Comparison of ENCODE assay signal across 8 mouse cellular contexts in genomic region chr15:36967381-36968211, GRCm38 (mm10). TPM values are rescaled to one million over a fixed set of nuclear protein-coding genes. Genes with fewer than 3 reads are reported as not detected.
DNase-seq lines count a peak whose midpoint lies in the region; ATAC-seq and TF ChIP-seq lines count a peak whose summit lies in the region.

No protein-coding gene starts in this region.

- no peaks in the 10 kb centered on the region for H3K79me2 ChIP-seq in myocyte (ENCODE audit: control insufficient read depth, insufficient read depth)

- H3K4me2 ChIP-seq in kidney, embryonic 15.5 days: peak overlapping the region; percentile 47
- H3K4me2 ChIP-seq in forebrain, postnatal 0 days (ENCODE audit: low read depth): peak overlapping the region; percentile 64
- H3K4me2 ChIP-seq in myocyte (ENCODE audit: low read depth): peak overlapping the region; percentile 2

- H3K27ac ChIP-seq in kidney, embryonic 15.5 days: no peak overlapping the region
- H3K27ac ChIP-seq in cerebellum, adult 2 months (ENCODE audit: insufficient read depth, low read length): peak overlapping the region; percentile 97
- H3K27ac ChIP-seq in forebrain, postnatal 0 days (ENCODE audit: low read depth, low read length): peak overlapping the region; percentile 97

- H3K4me3 ChIP-seq in kidney, embryonic 15.5 days (replicated peaks): 0 out of 2 replicates have a peak overlapping the region, but pooled peaks have one; percentile 4
- H3K4me3 ChIP-seq in cerebellum, adult 2 months (replicated peaks; ENCODE audit: insufficient read depth, low read depth, low read length): peak overlapping the region; percentile 48
- H3K4me3 ChIP-seq in forebrain, postnatal 0 days (ENCODE audit: low read depth, low read length): peak overlapping the region; percentile 31
- no peak overlapping the region for H3K4me3 ChIP-seq in myocyte

- no peaks in the 10 kb centered on the region for H3K36me3 ChIP-seq in kidney, embryonic 15.5 days
- H3K36me3 ChIP-seq in forebrain, postnatal 0 days (ENCODE audit: insufficient read depth): no peaks in the 10 kb centered on the region
- no peaks in the 10 kb centered on the region for H3K36me3 ChIP-seq in myocyte (ENCODE audit: control insufficient read depth, insufficient read depth)

- no peaks in the 10 kb centered on the region for H3K27me3 ChIP-seq in kidney, embryonic 15.5 days
- H3K27me3 ChIP-seq in cerebellum, adult 2 months (ENCODE audit: control insufficient read depth, insufficient read depth, low read length): no peaks in the 10 kb centered on the region
- no peaks in the 10 kb centered on the region for H3K27me3 ChIP-seq in forebrain, postnatal 0 days (ENCODE audit: insufficient read depth, low read length)
- no peaks in the 10 kb centered on the region for H3K27me3 ChIP-seq in myocyte (ENCODE audit: control insufficient read depth, insufficient read depth, insufficient read length)

- peak; percentile 71 for ATAC-seq in kidney, embryonic 15.5 days (replicated peaks; ENCODE audit: low FRiP score)
- ATAC-seq in forebrain, postnatal 0 days: peak; percentile 94

- H3K9me3 ChIP-seq in kidney, embryonic 15.5 days (replicated peaks): no peaks in the 10 kb centered on the region
- no peaks in the 10 kb centered on the region for H3K9me3 ChIP-seq in forebrain, postnatal 0 days (ENCODE audit: low read length)

- H3ac ChIP-seq in myocyte (ENCODE audit: control insufficient read depth, insufficient read length): no peak overlapping the region

- TF ChIP-seq CTCF in cerebellum, adult 2 months (IDR thresholded peaks at IDR 0.05; ENCODE audit: borderline replicate concordance, insufficient read depth, low read depth, low read length): no peak
- TF ChIP-seq CTCF in forebrain, postnatal 0 days (IDR thresholded peaks at IDR 0.05; ENCODE audit: low read depth): peak; percentile 43

- DNase-seq in kidney, adult 9 months: no peak
- peak; percentile 83 to 89 for DNase-seq in cerebellum, adult 2 months
- peak; percentile 97 for DNase-seq in forebrain, postnatal 0 days
- DNase-seq in layer of hippocampus, postnatal 25 days (ENCODE audit: extremely low spot score in 1 of 2, low spot score in 1 of 2): peak; percentile 69 to 74
- DNase-seq in thymus, postnatal 14 days: peak; percentile 35
- DNase-seq in kidney, postnatal 14 days: no peak

- 37% methylated on average over 24 of the region's 24 CpGs for WGBS in kidney, embryonic 15.5 days
- WGBS in cerebellum, adult 2 months: 3% methylated on average over 24 of the region's 24 CpGs
- 4% methylated on average over 24 of the region's 24 CpGs for WGBS in forebrain, postnatal 0 days

- peaks cover 15% of the 10 kb centered on the region for H3K4me1 ChIP-seq in kidney, embryonic 15.5 days
- H3K4me1 ChIP-seq in cerebellum, adult 2 months (ENCODE audit: control insufficient read depth, insufficient read depth, low read length): peaks cover 28% of the 10 kb centered on the region
- peaks cover 18% of the 10 kb centered on the region for H3K4me1 ChIP-seq in forebrain, postnatal 0 days (ENCODE audit: insufficient read depth)

- no peak overlapping the region for H3K9ac ChIP-seq in kidney, embryonic 15.5 days
- peak overlapping the region; percentile 63 for H3K9ac ChIP-seq in forebrain, postnatal 0 days

- peak; percentile 61; the same call in 1 of the 2 replicates for TF ChIP-seq POLR2A in cerebellum, adult 2 months (IDR thresholded peaks at IDR 0.05; ENCODE audit: borderline replicate concordance, insufficient read depth, low read length)
- no peak for TF ChIP-seq POLR2A in myocyte (IDR thresholded peaks at IDR 0.05; ENCODE audit: insufficient read length, low read depth)

TF ChIP-seq in myocyte, 11 proteins besides CTCF, POLR2A, EP300 and RAD21:
- TF ChIP-seq USF1 (IDR thresholded peaks at IDR 0.05; ENCODE audit: low read depth) (no peak), SRF (IDR thresholded peaks at IDR 0.05; ENCODE audit: control insufficient read depth, insufficient read length, low read depth) (no peak), POLR2AphosphoS2 (IDR thresholded peaks at IDR 0.05; ENCODE audit: insufficient read length, low read depth) (no peak), REST (IDR thresholded peaks at IDR 0.05; ENCODE audit: insufficient read depth, insufficient read length) (no peak), MYOG (IDR thresholded peaks at IDR 0.05; ENCODE audit: control insufficient read depth in 1 of 3, insufficient read depth in 1 of 3, insufficient read length in 2 of 3, low read depth in 2 of 3) (no peak), CEBPB (IDR thresholded peaks at IDR 0.05; ENCODE audit: insufficient read depth, poor library complexity, severe bottlenecking) (no peak), E2F4 (IDR thresholded peaks at IDR 0.05; ENCODE audit: insufficient read depth) (no peak), TCF3 (IDR thresholded peaks at IDR 0.05; ENCODE audit: insufficient read length, low read depth) (no peak), MYOD1 (IDR thresholded peaks at IDR 0.05; ENCODE audit: control insufficient read depth in 1 of 3, insufficient read length in 2 of 3, low read depth in 2 of 3) (no peak), TCF12 (IDR thresholded peaks at IDR 0.05; ENCODE audit: insufficient read depth, poor library complexity, severe bottlenecking) (no peak), MAX (IDR thresholded peaks at IDR 0.05; ENCODE audit: low read depth) (no peak)

RNA-seq across cellular contexts. Expression of gene Zfp706, which starts 40.0 kb away (rescaled TPM):
- polyA plus RNA-seq in kidney, embryonic 15.5 days (2015; fragmentation: Nextera tagmentation; extraction: Ambion mirVana): 428 and 495 TPM in 2 replicates
- polyA plus RNA-seq in cerebellum, adult 2 months (2012; rRNA removed): 120 and 125 TPM in 2 replicates
- total RNA-seq in forebrain, postnatal 0 days (2014; rRNA removed): 66.6 and 71.0 TPM in 2 replicates
- polyA plus RNA-seq in forebrain, postnatal 0 days (2015; fragmentation: Nextera tagmentation; extraction: Ambion mirVana): 575 and 586 TPM in 2 replicates
- 100 to 1,000 TPM; 290 to 309 TPM for total RNA-seq in layer of hippocampus, postnatal 25 days (2021)
- polyA plus RNA-seq in myocyte (2012; fragmentation: generic; extraction: Trizol): 199 TPM

Comparison
In these comparisons a context has a peak if more than half of its experiments do, and no peak if none do; other contexts are left out.
1. H3K4me2 ChIP-seq: peak in every context shown above with its lines; median percentile 64 in forebrain, postnatal 0 days; 47 in kidney, embryonic 15.5 days; 2 in myocyte.
2. DNase-seq: peak in cerebellum, adult 2 months (2 of 2), forebrain, postnatal 0 days (single experiment), layer of hippocampus, postnatal 25 days (2 of 2) and thymus, postnatal 14 days (single experiment); none in kidney, adult 9 months (single experiment) and kidney, postnatal 14 days (single experiment).